Mouse (Mus musculus): ENCODE results near the gene Igfbp2. TPM values are rescaled to one million over a fixed set of nuclear protein-coding genes. Genes with fewer than 3 reads are reported as not detected.

Igfbp2 gene
- total RNA-seq, 2 experiments from 2014 or later: 75.9 to 80.0 TPM

DNA sequence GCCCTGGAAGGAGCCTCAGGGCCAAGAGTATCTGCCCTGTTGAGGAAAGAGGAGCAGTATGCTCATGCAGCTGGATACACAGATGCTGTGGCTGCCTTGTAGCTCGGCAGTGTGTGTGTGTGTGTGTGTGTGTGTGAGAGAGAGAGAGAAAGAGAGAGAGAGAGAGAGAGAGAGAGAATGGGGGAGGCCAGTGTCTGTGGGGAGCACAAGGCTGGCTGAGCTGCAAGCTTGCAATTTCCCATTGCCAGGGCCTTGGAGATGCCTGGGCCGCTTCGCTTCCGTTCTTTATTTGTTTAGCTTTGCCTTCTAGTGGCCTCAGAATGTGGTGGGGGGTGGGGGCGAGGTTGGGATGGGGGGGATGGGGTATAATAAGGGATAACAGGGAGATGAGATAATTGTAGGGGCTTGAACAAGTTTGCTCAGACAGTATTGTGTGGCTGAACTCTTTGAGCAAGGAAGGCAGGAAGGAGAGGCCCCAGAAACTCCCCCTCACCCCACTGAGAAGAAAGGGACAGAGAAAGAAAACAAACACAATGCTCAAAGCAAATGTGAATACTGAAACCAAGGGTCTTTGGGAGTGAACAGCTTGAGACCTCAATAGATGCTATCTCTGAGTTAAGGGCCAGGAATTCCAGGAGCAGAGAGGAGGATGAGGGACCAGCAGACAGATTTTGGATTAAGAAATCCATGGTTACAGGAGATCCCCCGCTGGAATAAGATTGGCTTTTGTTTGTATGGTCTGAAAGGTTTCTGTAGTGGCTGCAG is 10.5 kb upstream of the Igfbp2 start:
- no peak for DNase-seq (ENCODE audit: low spot score in 2 of 2)
- intact Hi-C loops (cut with DNase I): no loop called here

DNA sequence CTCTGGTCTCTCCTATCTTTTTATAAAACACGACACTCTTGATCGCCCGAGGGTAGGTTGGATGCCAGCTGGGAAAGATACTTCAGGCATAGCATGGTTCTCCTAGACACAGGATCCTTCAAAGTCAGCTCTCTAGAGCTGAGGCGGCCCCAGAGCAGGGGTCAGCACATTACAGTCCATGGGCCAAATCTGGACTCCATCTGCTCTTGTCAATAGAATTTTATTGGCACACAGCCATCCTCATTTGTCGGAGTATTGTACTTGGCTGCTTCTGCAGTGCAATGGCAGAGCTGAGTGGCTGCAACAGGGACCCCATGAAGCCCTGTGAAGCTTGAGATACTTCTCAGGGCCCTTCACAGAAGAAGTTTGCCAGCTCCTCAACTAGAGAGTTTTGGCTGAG is 9.1 kb upstream of the Igfbp2 start:
- intact Hi-C loops (cut with DNase I): no loop called here
- no peak for DNase-seq (ENCODE audit: low spot score in 2 of 2)

DNA sequence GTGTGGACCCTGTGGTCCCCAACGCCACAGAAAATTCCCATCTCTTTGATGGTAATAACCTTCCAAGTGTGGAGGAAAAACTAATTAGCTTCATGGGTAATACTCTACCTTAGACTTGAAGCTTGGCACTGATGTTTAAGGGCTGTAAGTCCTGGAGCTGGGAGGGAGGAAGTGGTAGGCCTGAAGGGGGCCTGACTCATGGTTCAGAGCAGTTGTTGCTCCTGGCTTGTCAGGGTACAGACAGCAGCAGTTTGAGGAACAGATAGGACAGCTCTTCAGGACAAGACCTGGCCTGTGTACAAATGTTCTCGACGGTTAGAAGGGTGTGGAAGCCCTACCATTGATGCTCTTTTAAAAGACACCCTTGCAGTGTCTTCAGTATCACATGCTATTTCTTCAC is 8.7 kb upstream of the Igfbp2 start:
- intact Hi-C loops (cut with DNase I): no loop called here
- no peak for DNase-seq (ENCODE audit: low spot score in 2 of 2)

DNA sequence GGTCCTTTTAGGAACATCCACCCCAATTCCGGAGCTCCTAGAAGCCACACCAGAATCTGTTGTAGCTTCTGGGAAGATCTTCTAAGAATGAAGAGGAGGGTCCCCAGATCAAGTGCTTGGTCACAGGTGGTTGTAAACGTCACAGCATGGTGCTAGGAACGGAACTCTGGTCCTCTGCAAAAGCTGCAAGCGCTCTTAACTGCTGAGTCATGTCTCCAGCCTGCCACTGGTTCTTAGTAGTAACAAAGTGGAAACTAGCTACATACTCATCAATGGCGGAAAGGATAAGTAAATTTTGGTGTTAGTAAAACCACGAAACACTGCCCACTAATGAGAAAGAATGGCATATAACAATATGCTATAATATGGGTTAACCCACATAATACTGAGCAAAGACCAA is 4.3 kb upstream of the Igfbp2 start:
- no peak for DNase-seq (ENCODE audit: low spot score in 2 of 2)
- intact Hi-C loops (cut with DNase I): loop anchor here (10.0 kb wide), 1 partner anchor 85 kb away; no protein-coding TSS in a partner anchor

DNA sequence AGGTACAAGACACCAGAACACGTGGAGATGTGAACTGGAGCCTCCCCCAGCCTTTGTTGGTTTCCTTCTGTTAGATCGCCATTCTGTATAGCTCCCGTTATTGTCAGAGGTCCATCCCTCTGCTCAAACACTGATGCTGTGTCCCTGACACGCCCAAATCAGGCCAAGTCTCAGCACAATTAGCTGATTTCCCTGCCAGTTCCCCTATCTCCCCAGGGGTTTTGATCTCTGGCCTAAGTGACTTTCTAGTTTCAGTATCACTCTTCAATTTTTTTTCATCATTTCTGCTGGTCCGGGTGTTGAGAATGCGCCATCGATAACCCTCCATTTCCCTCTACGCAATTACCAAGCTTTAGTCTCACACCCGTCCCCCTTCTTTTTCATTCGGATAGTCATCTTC is 1.4 kb upstream of the Igfbp2 start:
- intact Hi-C loops (cut with DNase I): loop anchor here (10.0 kb wide), 1 partner anchor 88 kb away; no protein-coding TSS in a partner anchor
- DNase-seq (ENCODE audit: low spot score in 2 of 2): no peak

DNA sequence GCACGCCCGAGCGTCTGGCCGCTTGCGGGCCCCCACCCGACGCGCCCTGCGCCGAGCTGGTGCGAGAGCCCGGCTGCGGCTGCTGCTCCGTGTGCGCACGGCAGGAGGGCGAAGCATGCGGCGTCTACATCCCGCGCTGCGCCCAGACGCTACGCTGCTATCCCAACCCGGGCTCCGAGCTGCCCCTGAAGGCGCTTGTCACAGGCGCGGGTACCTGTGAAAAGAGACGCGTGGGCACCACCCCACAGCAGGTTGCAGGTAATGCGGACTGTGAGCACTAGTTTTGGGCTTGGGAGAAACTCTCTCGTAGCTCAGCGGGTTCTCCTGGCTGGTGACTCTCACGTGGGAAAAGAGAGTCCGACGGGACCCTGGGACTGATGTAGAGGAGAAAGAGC is 401 bp downstream of the Igfbp2 start:
- intact Hi-C loops (cut with DNase I): loop anchor here (5.0 to 10.0 kb wide), 2 partner anchors 72 to 90 kb away; no protein-coding TSS in a partner anchor
- DNase-seq (ENCODE audit: low spot score in 2 of 2): peak; percentile 25 to 41

DNA sequence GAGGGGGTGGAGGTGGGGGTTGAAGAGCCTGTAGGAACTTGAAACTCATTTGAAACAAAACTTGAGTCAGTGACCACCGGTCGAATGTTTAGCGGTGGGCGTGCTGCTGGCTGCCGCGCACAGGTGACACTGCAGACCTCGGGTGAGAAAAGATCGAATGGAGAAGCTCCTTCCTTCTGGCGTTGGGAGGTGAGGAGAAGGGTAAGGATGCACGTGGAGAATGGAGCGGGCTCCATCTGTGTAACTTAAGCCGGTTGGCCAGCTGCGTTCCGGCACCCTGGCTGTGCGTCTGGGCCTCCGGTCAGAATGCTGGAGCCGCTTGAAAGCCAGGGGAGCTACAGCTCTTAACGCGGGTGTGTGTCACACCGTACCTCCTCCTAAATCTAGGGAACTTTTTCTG is 983 bp downstream of the Igfbp2 start:
- intact Hi-C loops (cut with DNase I): loop anchor here (5.0 to 10.0 kb wide), 2 partner anchors 73 to 90 kb away; no protein-coding TSS in a partner anchor
- no peak for DNase-seq (ENCODE audit: low spot score in 2 of 2)

DNA sequence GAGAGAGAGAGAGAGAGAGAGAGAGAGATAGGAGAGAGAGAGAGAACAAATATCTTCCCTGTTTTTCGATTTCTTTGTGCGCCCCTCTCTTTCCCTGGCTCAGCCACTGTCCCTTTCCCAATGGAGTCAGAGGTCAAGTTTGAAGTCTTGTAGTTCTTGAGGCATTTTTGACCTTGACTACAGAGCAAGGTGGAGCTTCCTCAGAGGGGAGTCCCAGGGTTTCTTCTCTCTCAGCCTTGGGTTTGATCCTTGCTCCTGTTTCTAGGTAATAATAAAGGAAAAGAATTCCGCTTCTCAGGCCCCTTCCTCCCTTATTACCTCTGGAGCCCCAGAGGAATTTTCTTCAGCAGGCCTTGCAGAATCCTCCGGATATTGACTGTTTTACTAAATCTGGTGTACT is 1.6 kb downstream of the Igfbp2 start:
- intact Hi-C loops (cut with DNase I): loop anchor here (5.0 to 10.0 kb wide), 2 partner anchors 74 to 91 kb away; no protein-coding TSS in a partner anchor
- DNase-seq (ENCODE audit: low spot score in 2 of 2): no peak

DNA sequence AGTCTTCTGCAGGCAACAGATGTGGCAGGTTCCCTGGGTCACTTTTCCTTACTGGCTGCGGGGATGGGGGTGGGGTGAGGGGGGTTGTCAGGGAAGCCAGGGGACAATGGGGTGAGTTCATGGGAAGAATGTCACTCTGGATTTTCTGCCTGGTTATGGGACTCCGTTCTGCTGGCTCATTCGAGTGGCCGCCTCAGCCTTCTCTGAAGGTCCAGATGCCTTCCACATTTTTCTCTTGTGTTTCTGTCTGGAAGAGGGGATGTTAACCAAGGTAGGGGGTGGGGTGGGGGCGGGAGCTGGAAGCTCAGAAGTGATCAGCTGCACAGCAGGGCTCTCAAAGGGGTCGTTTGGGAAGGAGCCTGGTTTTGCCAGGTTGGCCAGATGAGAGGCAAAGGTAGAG is 2.1 kb downstream of the Igfbp2 start:
- no peak for DNase-seq (ENCODE audit: low spot score in 2 of 2)
- intact Hi-C loops (cut with DNase I): loop anchor here (5.0 to 10.0 kb wide), 2 partner anchors 74 to 92 kb away; no protein-coding TSS in a partner anchor

DNA sequence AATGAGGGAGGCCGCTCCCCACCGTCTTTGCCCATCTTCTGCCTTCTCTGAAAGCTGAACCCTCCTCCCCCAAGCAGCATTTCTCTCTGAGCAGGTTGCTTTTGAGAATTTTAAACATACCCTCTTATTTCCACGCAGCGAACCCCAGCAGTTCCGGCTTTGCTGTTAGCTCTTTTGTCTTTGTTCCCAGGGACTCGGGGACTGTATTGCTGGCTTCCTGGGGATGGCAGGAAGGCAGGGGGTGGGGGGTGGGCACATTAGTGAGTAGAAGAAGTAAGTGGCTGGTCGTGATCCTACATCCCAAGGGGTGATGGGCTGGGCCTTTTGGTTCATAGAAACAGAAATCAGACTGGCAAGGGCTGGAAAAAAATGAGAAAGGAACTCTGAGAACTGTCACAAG is 2.6 kb downstream of the Igfbp2 start:
- no peak for DNase-seq (ENCODE audit: low spot score in 2 of 2)
- intact Hi-C loops (cut with DNase I): loop anchor here (5.0 to 10.0 kb wide), 2 partner anchors 75 to 92 kb away; no protein-coding TSS in a partner anchor

DNA sequence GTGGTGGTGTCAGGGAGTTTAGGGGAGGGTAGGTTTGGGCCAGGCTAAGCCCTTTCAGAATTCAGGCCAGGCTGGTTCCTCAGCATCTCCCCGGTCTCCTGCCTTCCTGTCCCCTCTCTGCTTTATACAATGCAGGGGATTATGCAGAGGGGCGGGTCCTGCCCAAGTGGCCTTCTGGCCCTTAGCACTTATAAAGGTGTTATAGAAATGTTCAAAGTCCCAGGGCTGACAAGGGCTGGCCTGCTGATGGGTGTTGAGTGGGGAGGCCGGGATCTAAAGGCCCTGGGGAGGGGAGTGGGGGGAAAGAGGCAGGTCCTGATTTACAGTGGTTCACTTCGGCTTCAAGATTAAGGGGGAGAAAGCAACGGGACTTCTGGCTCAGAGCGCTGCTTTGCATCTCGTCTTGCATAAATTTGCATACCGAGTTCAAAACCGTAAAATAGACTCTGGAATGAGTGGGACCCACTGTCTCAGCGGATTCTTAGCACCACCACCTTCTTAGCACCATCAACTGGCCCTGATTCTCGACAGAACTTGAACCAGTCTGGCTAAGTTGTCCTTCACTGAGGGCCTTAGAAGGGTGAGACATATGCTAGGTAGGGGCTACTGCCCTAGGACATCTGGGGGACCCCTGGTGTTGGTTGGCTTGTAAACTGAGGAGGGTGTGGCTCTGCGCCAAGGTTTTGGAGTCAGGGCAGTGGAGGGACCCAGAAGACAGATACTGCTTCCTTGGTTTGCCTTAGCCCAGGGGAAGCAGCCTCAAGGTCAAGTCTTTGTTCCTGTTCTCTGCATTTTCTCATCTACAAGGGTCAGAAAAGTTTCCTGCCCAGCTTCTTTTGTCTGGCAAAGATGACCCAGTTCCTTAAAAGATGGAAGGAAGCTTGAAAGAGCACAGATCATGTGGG is 3.4 kb downstream of the Igfbp2 start:
- intact Hi-C loops (cut with DNase I): loop anchor here (5.0 to 10.0 kb wide), 2 partner anchors 75 to 93 kb away; no protein-coding TSS in a partner anchor

DNA sequence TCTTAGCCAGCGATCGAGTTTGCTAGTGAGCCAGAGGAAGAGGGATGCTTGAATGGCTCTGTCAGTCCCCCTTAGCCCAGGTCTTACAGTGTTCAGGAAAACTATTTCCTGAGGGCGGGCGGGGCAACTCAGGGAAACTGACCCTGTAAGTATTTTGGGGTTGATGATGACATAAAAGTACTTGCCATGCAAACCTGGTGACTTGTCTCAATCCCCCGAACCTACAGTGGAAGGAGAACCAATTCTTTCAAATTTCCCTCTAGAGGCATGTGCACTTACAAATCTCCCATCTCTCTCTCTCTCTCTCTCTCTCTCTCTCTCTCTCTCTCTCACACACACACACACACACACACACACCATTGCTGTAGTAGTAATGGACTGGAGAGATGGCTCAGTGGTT is 4.5 kb downstream of the Igfbp2 start:
- intact Hi-C loops (cut with DNase I): loop anchor here (5.0 to 10.0 kb wide), 2 partner anchors 77 to 94 kb away; no protein-coding TSS in a partner anchor
- DNase-seq (ENCODE audit: low spot score in 2 of 2): no peak

More for the DNA sequence above, 3.4 kb downstream of the Igfbp2 start:
- no peak for DNase-seq (ENCODE audit: low spot score in 2 of 2)

DNA sequence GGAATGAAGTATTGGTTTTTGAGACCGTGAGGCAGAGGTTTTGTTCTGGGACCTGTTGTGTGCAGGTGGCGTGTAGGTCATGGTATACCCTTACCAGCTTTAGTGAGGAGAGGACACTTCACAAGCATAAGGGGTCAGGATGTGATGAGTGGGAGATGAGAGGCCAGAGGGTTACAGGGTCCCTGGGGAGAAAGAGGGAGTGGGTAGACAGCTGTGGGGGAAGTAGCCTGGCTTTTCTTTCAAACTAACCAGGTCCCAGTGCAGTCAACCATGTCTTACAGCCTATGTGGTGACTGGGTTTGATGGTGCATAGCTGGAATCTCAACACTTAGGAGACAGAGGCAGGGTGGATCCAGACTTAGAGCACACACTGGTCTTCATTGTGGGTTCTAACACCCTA is 6.2 kb downstream of the Igfbp2 start:
- intact Hi-C loops (cut with DNase I): no loop called here
- DNase-seq (ENCODE audit: low spot score in 2 of 2): no peak

DNA sequence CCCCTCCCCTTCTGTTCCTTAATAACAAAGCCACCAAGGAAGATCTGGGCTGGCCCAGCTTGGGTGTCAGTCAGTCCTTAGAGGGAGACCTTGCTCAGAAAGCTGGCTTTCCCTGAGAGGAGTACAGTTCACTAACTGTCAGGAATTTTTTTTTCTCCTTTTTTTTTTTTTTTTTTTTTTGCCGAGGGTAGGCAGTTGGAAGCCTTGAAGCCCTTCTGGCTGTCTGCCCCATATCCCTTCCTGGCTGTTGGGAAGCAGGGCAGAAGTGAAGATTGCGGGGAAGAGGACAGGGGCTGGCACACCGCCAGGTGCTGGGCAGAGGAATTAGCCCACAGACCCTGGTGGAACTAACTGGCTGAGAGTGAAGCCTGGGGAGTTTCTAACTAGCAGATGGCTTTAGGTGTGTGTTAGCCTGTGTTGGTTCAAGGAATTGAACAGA is 8.4 kb downstream of the Igfbp2 start:
- intact Hi-C loops (cut with DNase I): no loop called here
- no peak for DNase-seq (ENCODE audit: low spot score in 2 of 2)

DNA sequence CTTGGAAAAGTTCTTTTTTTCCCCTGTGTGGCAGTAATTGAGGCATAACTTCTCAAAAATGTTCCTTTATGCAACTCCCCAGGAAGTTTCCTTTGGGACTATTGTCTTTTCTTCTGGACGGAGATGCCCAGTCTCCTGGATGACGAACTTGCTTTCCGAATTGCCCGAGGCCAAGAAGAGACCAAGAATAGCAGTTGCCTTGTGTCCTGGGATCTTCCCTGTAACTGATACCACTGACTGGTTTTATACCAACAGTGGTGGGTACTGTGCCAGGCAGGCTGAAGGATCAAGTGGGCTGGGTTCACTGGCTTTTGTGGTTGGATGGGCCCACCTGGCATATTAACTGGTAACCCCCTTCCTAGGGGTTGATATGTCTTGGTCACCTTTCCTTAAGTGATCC is 9.3 kb downstream of the Igfbp2 start:
- intact Hi-C loops (cut with DNase I): no loop called here

DNA sequence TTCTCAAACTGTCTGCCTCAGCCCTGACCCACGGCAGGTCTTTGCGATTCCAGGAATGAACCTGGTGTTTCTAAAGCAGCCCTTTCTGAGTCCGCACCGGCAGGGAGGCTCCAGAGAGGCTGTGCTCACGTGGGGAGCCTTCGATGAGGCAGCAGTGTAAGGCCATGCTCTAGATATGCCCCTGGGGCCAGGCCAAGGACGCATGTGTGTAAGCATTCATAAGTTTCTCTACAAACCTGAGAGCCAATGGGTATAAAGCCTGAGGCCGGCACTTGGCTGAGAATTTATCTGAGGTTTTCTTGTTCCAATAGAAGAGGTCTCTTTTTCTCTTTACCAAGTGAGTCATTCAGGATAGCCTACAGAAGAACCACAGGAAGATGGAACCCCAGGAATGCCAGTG is 15.1 kb downstream of the Igfbp2 start:
- intact Hi-C loops (cut with DNase I): no loop called here
- no peak for DNase-seq (ENCODE audit: low spot score in 2 of 2)

More for the DNA sequence above, 9.3 kb downstream of the Igfbp2 start:
- DNase-seq (ENCODE audit: low spot score in 2 of 2): no peak

DNA sequence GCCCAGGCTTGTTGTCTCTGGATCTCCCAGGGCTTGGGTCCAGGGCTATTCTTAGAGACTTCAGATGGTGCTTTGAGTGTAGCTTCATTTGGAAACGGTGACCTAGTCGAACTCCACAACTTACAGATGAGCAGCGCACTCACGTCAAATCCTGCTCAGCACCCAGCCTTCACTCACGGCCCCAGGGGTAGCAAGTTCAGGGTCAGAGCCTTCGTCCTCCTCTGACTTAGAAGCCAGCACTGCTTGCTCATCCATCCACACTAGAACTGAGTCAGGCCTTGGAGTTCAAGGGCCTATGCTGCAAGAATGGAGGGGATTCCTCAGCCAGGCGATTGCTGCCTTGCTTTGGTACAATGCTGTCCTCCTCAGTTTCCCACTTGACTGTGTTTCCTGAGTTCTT is 15.5 kb downstream of the Igfbp2 start:
- intact Hi-C loops (cut with DNase I): no loop called here
- DNase-seq (ENCODE audit: low spot score in 2 of 2): no peak

DNA sequence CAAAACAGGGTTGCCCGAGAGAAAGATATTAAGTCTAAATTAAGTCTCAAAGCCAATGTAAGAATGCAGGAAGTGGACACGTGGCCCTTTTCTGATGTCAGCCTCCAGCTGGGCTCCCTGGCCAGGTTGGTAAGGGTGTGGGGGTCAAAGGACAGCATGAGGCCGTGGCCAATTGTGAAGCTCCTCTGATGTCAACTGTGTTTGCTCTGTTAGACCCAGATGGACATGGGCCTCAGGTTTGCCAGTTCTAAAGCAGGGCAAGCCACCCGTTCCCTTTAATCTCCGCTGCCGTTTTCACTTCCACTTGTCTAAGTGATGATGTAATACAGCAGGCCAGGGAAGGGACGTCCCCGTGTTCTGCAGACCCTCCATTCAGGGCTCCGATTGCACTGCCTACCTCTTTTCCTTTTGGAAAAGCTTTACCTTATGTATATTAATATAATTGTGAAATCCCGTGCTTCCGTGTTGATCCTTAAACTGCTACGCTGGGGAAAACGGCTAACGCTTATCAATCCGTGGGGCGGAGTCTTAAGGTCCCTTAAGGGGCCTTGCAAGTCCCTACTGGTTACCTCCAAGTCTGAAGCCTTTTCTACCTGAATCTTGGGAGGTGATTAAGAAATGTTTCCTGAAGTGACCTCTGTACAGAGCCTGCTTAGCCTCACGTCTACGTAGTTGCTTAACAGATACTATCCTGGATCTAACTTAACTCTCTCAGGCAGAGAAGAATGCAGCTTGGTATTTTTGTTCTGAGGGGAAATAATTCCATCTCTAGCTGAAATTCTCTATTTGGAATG is 18.6 kb downstream of the Igfbp2 start:
- intact Hi-C loops (cut with DNase I): no loop called here
- DNase-seq (ENCODE audit: low spot score in 2 of 2): no peak

DNA sequence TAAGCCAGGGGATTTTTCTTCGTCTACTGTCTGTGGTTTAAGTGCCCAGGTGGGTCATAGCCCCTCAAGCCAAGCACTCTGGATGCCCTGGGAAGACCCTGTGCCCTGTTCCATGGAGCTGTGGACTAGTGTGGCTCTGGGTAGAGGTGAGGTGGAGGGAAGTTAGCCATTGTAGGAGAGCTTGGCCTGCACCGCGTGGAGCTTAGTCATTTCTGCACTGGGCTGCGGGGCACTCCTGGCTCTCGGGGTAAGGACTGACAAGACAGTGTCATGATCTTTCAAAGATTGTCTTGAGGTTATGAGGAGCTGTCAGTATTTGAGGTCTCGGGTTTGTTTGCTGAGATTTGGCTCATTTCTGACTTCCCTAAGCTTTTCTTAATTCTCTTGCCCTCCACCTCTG is 20.4 kb downstream of the Igfbp2 start:
- intact Hi-C loops (cut with DNase I): loop anchor here (5.0 kb wide), 1 partner anchor 227 kb away; no protein-coding TSS in a partner anchor
- no peak for DNase-seq (ENCODE audit: low spot score in 2 of 2)

Data from left cerebral cortex, postnatal 36 days (tissue).